Mouse (Mus musculus) gastrocnemius, postnatal 14 days (tissue): ENCODE data around the gene Sec31a. TPM values are rescaled to one million over a fixed set of nuclear protein-coding genes. Genes with fewer than 3 reads are reported as not detected.
A peak's percentile ranks its signal among the peaks of the same experiment; 100 is the strongest.
"Not testable (repeated sequence)": the region's sequence is repeated elsewhere in the genome, so short reads cannot be mapped to it uniquely, and the experiment has no call there.

ENCODE experiments used
- DNase-seq: peaks from one replicate; pipeline ENCODE4 v3.0.0; 2021; ENCODE audit warnings: mixed read lengths
- intact Hi-C: fragments of 180-260 bp; cut with DNase I; formaldehyde crosslinking; loops from one replicate; pipeline ENCODE4 v1.15.1; 2025; ENCODE audit warnings: low total_unique reads
- long read RNA-seq, 2 experiments: library from polyadenylated mRNA; stranded (forward); transcript quantifications; one replicate each; pipeline ENCODE4 v2.0.0; 2021
- total RNA-seq, 2 experiments: library from RNA; stranded (reverse); gene quantifications; 2 replicates each; pipeline ENCODE4 v1.2.3; 2021

Sec31a gene
- total RNA-seq: 10 to 100 TPM; 70.6 to 82.8 TPM
- long read RNA-seq, experiment 1, partial matches to known transcripts: 10 of 48 reads
- long read RNA-seq, experiment 1, other reads (novel, unspliced or antisense): 36 of 48 reads
- long read RNA-seq, experiment 2, full-length matches to known transcripts: 3 of 77 reads
- long read RNA-seq, experiment 2, partial matches to known transcripts: 15 of 77 reads
- long read RNA-seq, experiment 2, other reads (novel, unspliced or antisense): 59 of 77 reads

GRCm38 (mm10) chr5:100415761-100416590 is at the start of gene Sec31a:
Gene Sec31a, minus strand, starts transcription at chr5:100416234.
- intact Hi-C loops: no loop called here
- DNase-seq: peak; percentile 99

- intact Hi-C loops: no loop called here
- no peak for DNase-seq
These were observed 46.3 kb upstream of the Sec31a start for GRCm38 (mm10) chr5:100462374-100462773.

DNA sequence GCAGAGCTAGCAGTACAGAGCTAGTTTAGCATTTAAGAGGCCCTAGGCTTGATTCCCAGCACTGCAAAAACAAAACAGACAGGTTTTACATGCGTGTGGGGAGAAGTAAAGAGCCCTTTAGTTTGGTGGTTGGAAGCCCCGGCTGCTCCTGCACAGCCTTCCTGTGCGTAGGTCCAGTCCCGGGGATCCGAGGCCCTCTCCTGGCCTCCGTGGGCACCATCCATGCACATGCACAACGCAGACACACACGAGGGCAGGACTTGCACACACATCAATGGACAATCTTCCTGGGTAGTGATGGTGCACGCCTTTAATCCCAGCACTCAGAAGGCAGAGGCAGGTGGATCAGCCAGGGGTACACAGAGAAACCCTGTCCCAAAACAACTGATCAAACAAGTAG is 45.5 kb upstream of the Sec31a start:
- DNase-seq: no peak
- intact Hi-C loops: no loop called here

DNA sequence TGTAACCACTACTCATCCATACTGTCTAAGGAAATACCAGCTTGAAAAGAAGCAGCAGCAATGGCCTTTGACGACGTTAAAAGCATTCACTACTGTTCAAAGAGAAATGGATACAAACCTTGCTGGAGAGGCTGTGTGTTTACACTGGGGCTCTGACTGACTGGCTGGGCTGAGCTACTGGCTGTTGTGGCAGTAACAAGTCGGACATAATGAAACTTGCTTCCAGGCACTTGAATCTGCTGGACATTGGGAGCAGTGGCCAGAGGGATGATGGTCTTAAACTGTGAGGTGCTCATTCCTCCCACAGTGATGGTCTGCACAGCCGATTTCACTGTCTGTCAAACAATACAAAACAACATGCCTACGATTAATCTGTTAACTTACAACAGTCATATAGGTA is 43.4 kb upstream of the Sec31a start:
- intact Hi-C loops: no loop called here

GRCm38 (mm10) chr5:100451871-100452270 is 35.8 kb upstream of the Sec31a start:
- no peak for DNase-seq
- intact Hi-C loops: no loop called here

More for the DNA sequence above, 43.4 kb upstream of the Sec31a start:
- no peak for DNase-seq

- intact Hi-C loops: no loop called here
- no peak for DNase-seq
These were observed 22.8 kb upstream of the Sec31a start for GRCm38 (mm10) chr5:100438796-100439195.

GRCm38 (mm10) chr5:100437917-100438316 is 21.9 kb upstream of the Sec31a start:
- intact Hi-C loops: no loop called here
- no peak for DNase-seq

DNA sequence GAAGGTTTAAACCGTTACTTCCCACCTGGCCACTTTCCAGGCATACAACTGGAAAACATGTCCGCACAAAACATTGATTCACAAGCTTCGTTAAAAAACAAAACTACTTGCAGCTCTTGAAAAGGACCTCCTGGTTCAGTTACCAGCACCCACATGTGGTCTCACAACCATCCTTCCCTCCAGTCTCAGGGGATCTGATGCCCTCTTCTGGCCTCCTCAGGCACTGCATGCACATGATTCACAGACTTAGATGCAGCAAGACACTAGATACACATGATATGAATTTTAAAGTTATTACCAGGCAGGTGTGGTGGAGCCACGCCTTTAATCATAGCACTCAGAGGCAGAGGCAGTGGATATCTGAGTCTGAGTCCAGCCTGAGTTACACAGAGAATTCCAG is 21.1 kb upstream of the Sec31a start:
- DNase-seq: no peak
- intact Hi-C loops: no loop called here

DNA sequence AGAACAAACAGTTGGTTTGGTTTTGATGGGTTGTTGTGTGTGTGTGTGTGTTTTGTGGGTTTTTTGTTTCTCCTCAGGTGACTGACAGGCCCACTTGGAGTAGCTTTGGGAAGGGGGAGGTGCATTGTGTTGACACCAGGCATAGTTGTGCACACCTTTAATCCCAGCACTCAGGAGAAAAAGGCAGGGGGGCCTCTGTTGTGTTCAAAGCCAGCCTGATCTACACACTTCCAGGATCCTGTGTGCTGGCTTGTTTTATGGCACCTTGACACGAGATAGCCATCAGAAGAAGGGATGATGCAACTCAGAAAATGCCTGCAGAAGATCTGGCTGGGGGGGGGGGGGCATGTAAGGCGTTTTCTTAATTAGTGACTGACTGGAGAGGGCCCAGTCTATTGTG is 14.9 kb upstream of the Sec31a start:
- intact Hi-C loops: loop anchor here (5.0 kb wide), 1 partner anchor 86 kb away; the partner anchor contains the start of gene Cops4
- DNase-seq: no peak

- intact Hi-C loops: loop anchor here (5.0 kb wide), 1 partner anchor 87 kb away; the partner anchor contains the start of gene Cops4
These were observed 14.0 kb upstream of the Sec31a start for GRCm38 (mm10) chr5:100430076-100430390.

GRCm38 (mm10) chr5:100429344-100430075 is 13.5 kb upstream of the Sec31a start:
- intact Hi-C loops: loop anchor here (5.0 kb wide), 1 partner anchor 88 kb away; the partner anchor contains the start of gene Cops4
- peak; percentile 93 for DNase-seq

More at GRCm38 (mm10) chr5:100430076-100430390, 14.0 kb upstream of the Sec31a start:
- DNase-seq: no peak

GRCm38 (mm10) chr5:100428734-100429343 is 12.8 kb upstream of the Sec31a start:
- no peak for DNase-seq
- intact Hi-C loops: no loop called here

DNA sequence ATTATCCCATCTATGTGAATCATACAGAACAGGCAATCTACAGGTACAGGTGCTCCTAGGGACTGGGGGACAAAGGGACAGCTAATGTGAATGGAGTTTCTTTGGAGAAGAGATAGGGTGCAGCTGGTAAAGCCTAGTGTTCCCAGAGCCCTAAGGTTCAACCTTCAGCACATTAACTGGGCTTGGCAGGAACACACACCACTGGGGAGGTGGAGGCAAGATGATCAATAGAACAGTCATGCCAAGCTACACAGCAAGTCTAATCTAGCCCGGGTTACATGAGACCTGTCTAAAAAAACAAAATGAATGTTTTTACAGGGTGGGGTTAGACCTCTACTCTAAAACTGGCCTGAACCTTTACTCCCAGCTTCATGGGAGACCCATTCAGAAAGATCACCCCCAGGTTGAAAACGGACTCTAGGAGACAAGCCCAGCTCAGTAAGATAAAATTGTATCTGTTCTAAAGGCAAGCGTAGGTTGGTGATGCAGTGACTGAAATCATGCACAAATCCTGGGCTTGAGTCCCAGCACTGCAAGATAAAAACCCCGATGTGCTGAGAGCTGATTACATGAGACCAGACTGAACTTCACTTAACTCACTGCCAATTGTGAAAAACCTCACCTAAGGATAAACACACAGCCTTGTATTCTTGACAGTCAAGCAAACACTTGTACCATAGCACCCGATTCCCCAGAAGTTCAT is 12.1 kb upstream of the Sec31a start:
- intact Hi-C loops: no loop called here
- no peak for DNase-seq

- intact Hi-C loops: no loop called here
- no peak for DNase-seq
These were observed 11.2 kb upstream of the Sec31a start for GRCm38 (mm10) chr5:100427276-100427675.

- DNase-seq, intact Hi-C loops: not testable (repeated sequence)
These were observed 9.8 kb upstream of the Sec31a start for GRCm38 (mm10) chr5:100425823-100426222.

DNA sequence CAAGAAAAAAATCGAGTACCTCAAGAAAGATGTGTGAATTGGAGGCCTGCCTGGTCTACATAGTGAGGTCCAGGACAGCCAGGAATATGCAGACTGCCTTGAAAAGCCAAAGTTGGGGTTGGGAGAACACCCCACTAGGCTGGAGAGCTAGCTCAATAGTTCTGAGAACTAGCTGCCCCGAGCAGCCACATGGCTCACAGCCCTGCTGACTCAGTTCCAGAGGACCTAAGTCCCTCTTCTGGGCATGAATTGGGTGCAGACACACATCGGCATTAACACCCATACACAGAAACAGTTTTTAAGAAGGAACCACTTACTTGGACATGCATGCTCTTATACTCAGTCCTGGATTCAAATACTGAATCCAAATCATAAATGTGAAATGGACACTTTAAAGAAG is 8.2 kb upstream of the Sec31a start:
- intact Hi-C loops: no loop called here
- no peak for DNase-seq

GRCm38 (mm10) chr5:100423626-100424025 is 7.6 kb upstream of the Sec31a start:
- intact Hi-C loops: no loop called here
- no peak for DNase-seq

GRCm38 (mm10) chr5:100418861-100419260 is 2.8 kb upstream of the Sec31a start:
- no peak for DNase-seq
- intact Hi-C loops: no loop called here

GRCm38 (mm10) chr5:100418077-100418476 is 2.0 kb upstream of the Sec31a start:
- no peak for DNase-seq
- intact Hi-C loops: no loop called here
